Mouse (Mus musculus) heart, postnatal 0 days (tissue): Measurements from ENCODE around the gene Mapkapk3. TPM values are rescaled to one million over a fixed set of nuclear protein-coding genes. Genes with fewer than 3 reads are reported as not detected.

Experiments
- ATAC-seq: fragments of 200-750 bp; cut with Nextera tagmentation; 2 replicates; pipeline ENCODE4 v1.8.0; 2017; ENCODE audit warnings: low read depth, moderate number of reproducible peaks, moderate library complexity; ENCODE audit not compliant: insufficient read depth
- DNase-seq: peaks from one replicate; pipeline ENCODE4 v3.0.0-alpha.2; 2016; ENCODE audit warnings: low spot score
- H3K27ac ChIP-seq: fragments of 300-500 bp; sonication (generic); 2 replicates; pipeline ENCODE4 v1.5.1; 2014; ENCODE audit warnings: low read depth, mild to moderate bottlenecking
- H3K27me3 ChIP-seq: fragments of 300-500 bp; sonication (generic); 2 replicates; pipeline ENCODE4 v1.6.1; 2014; ENCODE audit warnings: low read length, mixed read lengths; ENCODE audit not compliant: control insufficient read depth, insufficient read depth
- H3K36me3 ChIP-seq: fragments of 300-500 bp; sonication (generic); replicated peaks from 2 replicates; pipeline ENCODE4 v1.6.1; 2014; ENCODE audit warnings: low read length, mixed read lengths; ENCODE audit not compliant: control insufficient read depth, insufficient read depth
- H3K4me1 ChIP-seq: fragments of 300-500 bp; sonication (generic); 2 replicates; pipeline ENCODE4 v1.6.1; 2014; ENCODE audit warnings: antibody characterized with exemption; ENCODE audit not compliant: control insufficient read depth, insufficient read depth
- H3K4me2 ChIP-seq: fragments of 300-500 bp; sonication (generic); 2 replicates; pipeline ENCODE4 v1.6.1; 2014; ENCODE audit warnings: low read depth, mild to moderate bottlenecking, low read length, moderate library complexity
- H3K4me3 ChIP-seq: fragments of 300-500 bp; sonication (generic); 2 replicates; pipeline ENCODE4 v1.5.1; 2014; ENCODE audit warnings: low read depth, low read length
- H3K9ac ChIP-seq: fragments of 300-500 bp; sonication (generic); replicated peaks from 2 replicates; pipeline ENCODE4 v1.6.1; 2014; ENCODE audit warnings: low read depth, low read length, mixed read lengths
- H3K9me3 ChIP-seq: fragments of 300-500 bp; sonication (generic); replicated peaks from 2 replicates; pipeline ENCODE4 v1.6.1; 2016; ENCODE audit warnings: low read length; ENCODE audit not compliant: control insufficient read depth
- CTCF ChIP-seq: IDR thresholded peaks from 2 replicates; pipeline ENCODE4 v1.5.1; 2016; ENCODE audit warnings: antibody characterized with exemption, control low read depth, low read depth
- EP300 ChIP-seq: IDR thresholded peaks from 2 replicates; pipeline ENCODE4 v1.6.1; 2016; ENCODE audit warnings: antibody characterized with exemption, low read depth
- WGBS: fragments of 180-500 bp; shearing (Covaris S2); extraction: QIAGEN DNeasy Blood & Tissue Kit; methylation state at CpG from one replicate; pipeline ENCODE4 v1.1.7; 2014; 5-methylcytosine and 5-hydroxymethylcytosine counted together
- polyA plus RNA-seq: library from polyadenylated mRNA; unstranded; fragments of >200 nt; fragmentation: Nextera tagmentation; extraction: Ambion mirVana; gene quantifications from 2 replicates; pipeline ENCODE4 v1.2.1, GENCODE M21; 2015
- total RNA-seq: library from RNA; depleted of rRNA; stranded (reverse); fragments of >200 nt; gene quantifications from 2 replicates; pipeline ENCODE4 v1.2.3, GENCODE M21; 2014; ENCODE audit warnings: low replicate concordance

Mapkapk3 gene
- total and polyA plus RNA-seq, 2 experiments from 2014 or later: 14.8 to 15.1 TPM

- DNase-seq (no peak), ATAC-seq (no peak)
- WGBS: 69% methylated on average over 5 of the region's 5 CpGs
- no peak overlapping the region for H3K4me3 ChIP-seq
- peaks cover 4% of the 10 kb centered on the region; the same call in 1 of the 2 replicates for H3K4me1 ChIP-seq
- no peak for TF ChIP-seq EP300
- TF ChIP-seq CTCF: no peak
- H3K9ac ChIP-seq: no peak overlapping the region
- H3K27me3 ChIP-seq: peaks cover 67% of the 10 kb centered on the region
- no peaks in the 10 kb centered on the region for H3K9me3 ChIP-seq
- H3K27ac ChIP-seq: no peak overlapping the region
- no peak overlapping the region for H3K4me2 ChIP-seq
- no peaks in the 10 kb centered on the region for H3K36me3 ChIP-seq
Observed at GRCm38 (mm10) chr9:107236151-107236550, 53.5 kb downstream of the Mapkapk3 start.

GRCm38 (mm10) chr9:107235261-107235660 is 54.4 kb downstream of the Mapkapk3 start:
- Histone ChIP-seq H3K4me3 (no peak overlapping the region), H3K27ac (no peak overlapping the region)
- WGBS: 51% methylated on average over 5 of the region's 5 CpGs

GRCm38 (mm10) chr9:107232140-107232539 is 57.5 kb downstream of the Mapkapk3 start:
- peaks cover 6% of the 10 kb centered on the region; the same call in 1 of the 2 replicates for H3K4me1 ChIP-seq
- no peak overlapping the region for H3K9ac ChIP-seq
- no peaks in the 10 kb centered on the region for H3K36me3 ChIP-seq
- DNase-seq (no peak), ATAC-seq (no peak)
- no peaks in the 10 kb centered on the region for H3K9me3 ChIP-seq
- peaks cover 96% of the 10 kb centered on the region for H3K27me3 ChIP-seq
- TF ChIP-seq CTCF (no peak), EP300 (no peak)
- peak overlapping the region; percentile 80 for H3K4me2 ChIP-seq
- 20% methylated on average over 9 of the region's 9 CpGs for WGBS
- no peak overlapping the region for H3K27ac ChIP-seq
- peak overlapping the region; percentile 56 for H3K4me3 ChIP-seq

More at GRCm38 (mm10) chr9:107235261-107235660, 54.4 kb downstream of the Mapkapk3 start:
- no peak for DNase-seq
- no peak for ATAC-seq
- H3K27me3 ChIP-seq: peaks cover 73% of the 10 kb centered on the region
- H3K4me1 ChIP-seq: peaks cover 6% of the 10 kb centered on the region; the same call in 1 of the 2 replicates
- H3K9ac ChIP-seq: no peak overlapping the region
- no peak overlapping the region for H3K4me2 ChIP-seq
- no peaks in the 10 kb centered on the region for H3K9me3 ChIP-seq
- no peaks in the 10 kb centered on the region for H3K36me3 ChIP-seq
- TF ChIP-seq CTCF (no peak), EP300 (no peak)

- under 1% methylated on average over 83 of the region's 87 CpGs for WGBS
- Histone ChIP-seq H3K27ac (no peak within 1 kb of the TSS), H3K36me3 (no peaks in the 10 kb centered on the region), H3K9ac (peak within 1 kb of the TSS; percentile 29; the same call in 1 of the 2 replicates), H3K4me2 (peak within 1 kb of the TSS; percentile 80), H3K27me3 (peaks cover 96% of the 10 kb centered on the region), H3K4me1 (peaks cover 6% of the 10 kb centered on the region; the same call in 1 of the 2 replicates), H3K9me3 (no peaks in the 10 kb centered on the region), H3K4me3 (peak within 1 kb of the TSS; percentile 56)
- ATAC-seq (peak; percentile 83), DNase-seq (no peak)
- no peak for TF ChIP-seq CTCF
- no peak for TF ChIP-seq EP300
Observed at GRCm38 (mm10) chr9:107231539-107232139, 58.0 kb downstream of the Mapkapk3 start, which contains the start of gene Dock3. Dock3 (minus strand) TSS chr9:107231909.

GRCm38 (mm10) chr9:107230991-107231538 is 58.6 kb downstream of the Mapkapk3 start:
- ATAC-seq (no peak; the same call in 1 of the 2 replicates), DNase-seq (no peak)
- no peak for TF ChIP-seq EP300
- no peak for TF ChIP-seq CTCF
- peak overlapping the region; percentile 56 for H3K4me3 ChIP-seq
- H3K9ac ChIP-seq: 0 out of 2 replicates have a peak overlapping the region, but pooled peaks have one; percentile 29
- H3K27ac ChIP-seq: no peak overlapping the region
- H3K4me1 ChIP-seq: peaks cover 6% of the 10 kb centered on the region; the same call in 1 of the 2 replicates
- H3K27me3 ChIP-seq: peaks cover 90% of the 10 kb centered on the region
- no peaks in the 10 kb centered on the region for H3K9me3 ChIP-seq
- WGBS: 3% methylated on average over 26 of the region's 50 CpGs
- no peaks in the 10 kb centered on the region for H3K36me3 ChIP-seq
- peak overlapping the region; percentile 80 for H3K4me2 ChIP-seq
